Mouse (Mus musculus) liver, adult 2 months (tissue): ENCODE measurements at regions not wholly inside any gene's neighbourhood (a gene's known extent, or its start where the extent isn't known, plus 50 kb on each side); places are given as distances from the start of the nearest gene placed in this dataset.

Source experiments
- DNase-seq: peaks from one replicate; pipeline ENCODE4 v3.0.0-alpha.2; 2011; ENCODE audit warnings: low read depth, low spot score; ENCODE audit errors: extremely low read depth
- H3K27ac ChIP-seq: fragments of 200-500 bp; replicated peaks from 2 replicates; pipeline ENCODE4 v1.5.1; 2012; ENCODE audit warnings: low read depth, mild to moderate bottlenecking, control low read depth, inconsistent platforms, low read length; ENCODE audit not compliant: insufficient read depth
- H3K27me3 ChIP-seq: fragments of 200-500 bp; 2 replicates; pipeline ENCODE4 v1.6.1; 2012; ENCODE audit warnings: mild to moderate bottlenecking, moderate library complexity, low read length, inconsistent platforms; ENCODE audit not compliant: control insufficient read depth, insufficient read depth
- H3K36me3 ChIP-seq: fragments of 200-500 bp; 2 replicates; pipeline ENCODE4 v1.6.1; 2012; ENCODE audit warnings: low read length, inconsistent platforms; ENCODE audit not compliant: control insufficient read depth, insufficient read depth
- H3K4me1 ChIP-seq: fragments of 200-500 bp; 2 replicates; pipeline ENCODE4 v1.6.1; 2011; ENCODE audit warnings: low read length; ENCODE audit not compliant: control insufficient read depth, insufficient read depth
- H3K4me3 ChIP-seq: fragments of 200-500 bp; 2 replicates; pipeline ENCODE4 v1.5.1; 2011; ENCODE audit warnings: low read depth, mild to moderate bottlenecking, control low read depth, low read length, moderate library complexity; ENCODE audit not compliant: insufficient read depth
- H3K79me2 ChIP-seq: fragments of 200-500 bp; 2 replicates; pipeline ENCODE4 v1.6.1; 2012; ENCODE audit warnings: inconsistent platforms, mild to moderate bottlenecking, low read length, moderate library complexity; ENCODE audit not compliant: control insufficient read depth, insufficient read depth
- H3K9ac ChIP-seq: fragments of 200-500 bp; 2 replicates; pipeline ENCODE4 v1.6.1; 2012; ENCODE audit warnings: low read depth, mild to moderate bottlenecking, control low read depth, inconsistent platforms, low read length
- CTCF ChIP-seq: fragments of 200-500 bp; IDR thresholded peaks from 2 replicates; pipeline ENCODE4 v1.5.1; 2011; ENCODE audit warnings: low read depth, low read length, control low read depth
- POLR2A ChIP-seq: fragments of 200-500 bp; IDR thresholded peaks from 2 replicates; pipeline ENCODE4 v1.6.1; 2011; ENCODE audit warnings: low read length, control low read depth; ENCODE audit not compliant: insufficient read depth; ENCODE audit errors: extremely low read depth
- WGBS: fragments of 180-500 bp; shearing (Covaris S2); methylation state at CpG from one replicate; pipeline ENCODE4 v1.1.7; 2018; 5-methylcytosine and 5-hydroxymethylcytosine counted together

DNA sequence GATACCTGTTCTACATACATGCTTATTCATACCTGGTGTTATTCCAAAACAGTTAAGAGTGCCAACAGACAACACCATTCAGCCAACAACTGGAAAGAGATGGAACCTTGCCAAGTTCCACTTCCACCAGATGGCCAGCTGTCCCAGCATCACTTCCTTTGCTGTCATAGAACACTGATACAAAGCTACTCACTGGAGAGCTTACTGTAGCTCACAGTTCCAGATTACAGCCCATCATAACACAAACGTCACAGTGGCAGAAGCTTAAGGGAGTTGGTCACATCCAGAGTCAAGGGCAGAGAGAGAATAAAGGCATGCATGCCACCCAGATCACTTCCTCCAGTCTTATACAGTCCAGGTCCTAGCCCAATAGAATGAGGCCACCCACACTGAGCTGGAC, 84.0 kb upstream of the Dlx6 start:
- WGBS, result 65% methylated on average over 1 of the region's 1 CpGs
- no peak for TF ChIP-seq CTCF
- TF ChIP-seq POLR2A, result no peak
- Histone ChIP-seq H3K79me2 (no peaks in the 10 kb centered on the region), H3K27me3 (no peaks in the 10 kb centered on the region; the same call in 1 of the 2 replicates), H3K36me3 (no peaks in the 10 kb centered on the region), H3K27ac (no peak overlapping the region), H3K4me3 (no peak overlapping the region), H3K4me1 (no peaks in the 10 kb centered on the region), H3K9ac (no peak overlapping the region)
- no peak for DNase-seq

DNA sequence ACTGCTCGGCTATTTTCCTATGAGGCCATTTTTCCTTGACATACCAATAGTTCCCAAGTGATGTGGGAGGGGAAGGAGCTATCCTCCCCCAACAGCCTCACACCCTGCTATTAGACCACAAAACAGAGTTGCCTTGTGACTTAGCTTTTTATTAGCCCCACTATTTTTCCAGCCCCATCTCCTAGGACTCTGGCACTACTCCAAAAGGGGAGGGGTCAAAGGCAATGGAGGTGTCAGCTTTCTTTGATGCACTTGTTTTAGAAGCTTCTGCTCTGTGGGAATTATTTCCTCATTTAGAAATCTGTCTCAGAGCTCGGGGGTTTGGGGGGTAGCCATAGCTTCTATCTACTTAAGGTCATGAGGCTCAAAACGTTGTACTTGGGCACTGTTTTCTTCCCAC, 81.6 kb upstream of the Dlx6 start:
- no peak for TF ChIP-seq POLR2A
- no peak for TF ChIP-seq CTCF
- Histone ChIP-seq H3K4me1 (no peaks in the 10 kb centered on the region), H3K4me3 (no peak overlapping the region), H3K9ac (no peak overlapping the region), H3K27ac (no peak overlapping the region), H3K27me3 (no peaks in the 10 kb centered on the region; the same call in 1 of the 2 replicates), H3K36me3 (no peaks in the 10 kb centered on the region), H3K79me2 (no peaks in the 10 kb centered on the region)
- WGBS, result 61% methylated on average over 3 of the region's 3 CpGs
- DNase-seq, result no peak

DNA sequence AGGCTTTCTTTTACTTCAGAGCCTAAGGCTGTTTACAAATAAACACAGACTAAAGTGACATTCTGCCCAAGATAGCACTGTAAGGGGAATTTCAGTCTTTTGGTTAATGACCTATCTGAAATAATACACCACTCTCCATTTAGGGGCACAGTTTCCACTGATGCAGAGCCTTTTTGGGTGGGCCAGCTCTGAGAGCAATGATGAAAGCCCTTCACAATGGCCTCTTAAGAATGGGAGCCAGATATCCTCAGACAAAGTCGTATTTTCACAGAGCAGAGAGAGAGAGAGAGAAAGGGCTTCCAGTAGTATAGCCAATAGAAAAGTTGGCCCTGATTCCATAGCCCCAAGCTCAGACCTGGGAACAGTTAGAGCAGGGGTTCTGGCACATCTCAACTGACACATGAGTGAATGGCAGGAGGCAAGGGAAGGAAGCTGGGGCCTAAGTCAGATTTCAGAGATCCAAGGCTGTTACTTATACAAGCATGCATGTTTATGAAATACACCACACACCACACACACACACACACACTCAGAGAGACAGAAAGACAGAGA, 77.1 kb upstream of the Dlx6 start:
- TF ChIP-seq POLR2A (no peak), CTCF (no peak)
- DNase-seq, result no peak
- no peaks in the 10 kb centered on the region for H3K79me2 ChIP-seq
- H3K4me3 ChIP-seq, result no peak overlapping the region
- WGBS, result 35% methylated on average over 1 of the region's 1 CpGs
- H3K36me3 ChIP-seq, result no peaks in the 10 kb centered on the region
- H3K9ac ChIP-seq, result no peak overlapping the region
- H3K4me1 ChIP-seq, result no peaks in the 10 kb centered on the region
- H3K27ac ChIP-seq, result no peak overlapping the region
- no peaks in the 10 kb centered on the region; the same call in 1 of the 2 replicates for H3K27me3 ChIP-seq

DNA sequence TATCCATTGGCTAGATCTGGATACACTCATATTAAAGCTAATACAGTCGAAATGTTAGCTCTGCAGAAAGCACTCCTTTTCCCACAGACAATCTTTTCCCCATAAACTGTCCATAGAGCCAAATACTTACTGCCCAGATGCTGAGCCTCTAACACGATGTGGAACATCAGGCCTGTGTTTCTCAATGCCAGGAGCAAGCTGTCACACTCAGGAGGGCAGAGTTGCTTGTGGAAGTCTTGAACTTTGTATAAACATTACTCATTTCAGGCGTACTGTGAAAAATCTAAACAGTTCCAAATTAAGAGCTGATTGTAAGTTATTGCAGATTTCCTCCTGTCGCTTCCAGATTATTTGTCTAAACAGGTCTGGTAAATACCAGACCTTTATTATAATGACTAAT, 75.6 kb upstream of the Dlx6 start:
- H3K9ac ChIP-seq, result no peak overlapping the region
- H3K27me3 ChIP-seq, result no peaks in the 10 kb centered on the region
- H3K4me3 ChIP-seq, result no peak overlapping the region
- H3K79me2 ChIP-seq, result no peaks in the 10 kb centered on the region
- TF ChIP-seq POLR2A, result no peak
- no peak for TF ChIP-seq CTCF
- no peak for DNase-seq
- WGBS, result 48% methylated on average over 4 of the region's 4 CpGs
- H3K36me3 ChIP-seq, result no peaks in the 10 kb centered on the region
- H3K4me1 ChIP-seq, result no peaks in the 10 kb centered on the region
- no peak overlapping the region for H3K27ac ChIP-seq

DNA sequence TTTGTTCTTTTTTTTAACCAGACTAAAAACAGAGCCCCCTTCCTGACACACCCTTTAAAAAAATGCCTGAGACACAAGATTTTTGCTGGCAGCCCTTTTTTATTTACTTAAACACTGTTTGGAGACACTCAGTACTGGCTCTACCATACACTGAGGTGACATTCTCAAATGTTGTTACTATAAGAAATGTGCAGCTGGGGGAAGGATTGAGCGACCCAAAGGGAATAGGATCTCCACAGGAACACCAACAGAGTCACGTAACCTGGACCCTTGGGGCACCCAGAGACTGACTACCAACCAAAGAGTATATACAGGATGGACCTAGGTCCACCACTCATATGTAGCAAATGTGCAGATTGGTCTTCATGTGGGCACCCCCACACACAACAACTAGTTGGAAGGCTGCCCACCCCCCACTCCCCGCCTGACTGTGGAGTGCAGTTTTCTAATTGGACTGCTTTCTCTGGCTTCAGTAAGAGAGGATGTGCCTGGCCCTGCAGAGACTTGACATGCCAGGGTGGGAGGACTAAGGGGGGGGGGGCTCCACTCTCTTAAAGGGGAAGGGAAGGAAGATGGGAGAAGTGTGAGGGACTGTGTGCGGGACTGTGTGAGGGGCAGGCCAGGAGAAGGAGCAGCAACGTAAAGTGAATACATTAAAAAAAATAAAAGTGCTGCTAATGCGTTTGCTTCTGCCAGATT, 68.7 kb upstream of the Dlx6 start:
- Histone ChIP-seq H3K27me3 (no peaks in the 10 kb centered on the region), H3K36me3 (no peaks in the 10 kb centered on the region), H3K4me1 (no peaks in the 10 kb centered on the region), H3K79me2 (no peaks in the 10 kb centered on the region), H3K9ac (no peak overlapping the region), H3K27ac (no peak overlapping the region), H3K4me3 (no peak overlapping the region)
- TF ChIP-seq POLR2A, result no peak
- no peak for TF ChIP-seq CTCF
- DNase-seq, result no peak
- WGBS, result 60% methylated on average over 6 of the region's 6 CpGs

DNA sequence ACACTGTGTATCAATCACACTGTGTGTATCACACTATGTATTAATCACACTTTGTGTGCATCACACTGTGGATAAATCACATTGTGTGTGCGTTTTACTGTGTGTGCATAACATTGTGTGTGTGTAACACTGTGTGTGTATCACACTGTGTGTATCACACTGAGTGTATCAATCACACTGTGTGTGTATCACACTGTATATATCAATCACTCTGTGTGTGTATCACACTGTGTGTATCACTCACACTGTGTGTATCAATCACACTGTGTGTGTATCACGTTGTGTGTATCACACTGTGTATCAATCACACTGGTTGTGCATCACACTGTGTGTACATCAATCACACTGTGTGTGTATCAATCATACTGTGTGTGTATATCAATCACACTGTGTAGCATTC, 62.8 kb upstream of the Dlx6 start:
- Histone ChIP-seq H3K4me1 (peaks cover 3% of the 10 kb centered on the region; the same call in 1 of the 2 replicates), H3K36me3 (no peaks in the 10 kb centered on the region), H3K79me2 (no peaks in the 10 kb centered on the region), H3K9ac (no peak overlapping the region), H3K4me3 (no peak overlapping the region), H3K27ac (no peak overlapping the region), H3K27me3 (0 out of 2 replicates have a peak, but pooled peaks cover 3% of the 10 kb centered on the region)
- no peak for TF ChIP-seq CTCF
- no peak for TF ChIP-seq POLR2A
- 86% methylated on average over 2 of the region's 2 CpGs for WGBS
- no peak for DNase-seq
